Mouse (Mus musculus) kidney, postnatal 10 days (tissue): ENCODE data around the gene Marc2.

ENCODE experiments used
- DNase-seq: peaks from one replicate; pipeline ENCODE4 v3.0.0; 2021; ENCODE audit warnings: mixed read lengths

The Marc2 gene

GRCm38 (mm10) chr1:184853339-184853738 lies 7.1 kb upstream of the Marc2 start:
- DNase-seq, result peak; percentile 87

GRCm38 (mm10) chr1:184851741-184852618 lies 5.7 kb upstream of the Marc2 start:
- DNase-seq, result peak; percentile 91

DNA sequence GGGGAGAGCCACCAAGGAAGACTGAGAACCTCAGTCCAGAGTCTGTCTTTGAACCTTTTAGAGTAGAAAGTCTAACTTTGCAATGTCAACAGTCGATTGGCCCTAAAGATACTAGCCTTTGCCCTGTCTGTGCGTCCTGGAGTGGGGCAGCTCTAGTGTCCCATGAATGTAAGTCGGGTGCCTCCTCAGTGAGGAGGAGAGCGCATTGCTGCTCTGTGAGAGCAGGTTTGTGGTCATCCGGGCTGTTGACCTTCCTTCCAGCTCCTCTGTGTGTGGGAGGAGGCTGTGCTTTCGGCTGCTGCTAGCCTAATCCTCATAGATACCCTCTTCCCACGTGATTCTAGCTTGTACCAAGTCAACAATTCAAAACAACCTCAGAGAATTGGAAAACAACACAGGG lies 4.9 kb upstream of the Marc2 start:
- DNase-seq, result peak; percentile 59

DNA sequence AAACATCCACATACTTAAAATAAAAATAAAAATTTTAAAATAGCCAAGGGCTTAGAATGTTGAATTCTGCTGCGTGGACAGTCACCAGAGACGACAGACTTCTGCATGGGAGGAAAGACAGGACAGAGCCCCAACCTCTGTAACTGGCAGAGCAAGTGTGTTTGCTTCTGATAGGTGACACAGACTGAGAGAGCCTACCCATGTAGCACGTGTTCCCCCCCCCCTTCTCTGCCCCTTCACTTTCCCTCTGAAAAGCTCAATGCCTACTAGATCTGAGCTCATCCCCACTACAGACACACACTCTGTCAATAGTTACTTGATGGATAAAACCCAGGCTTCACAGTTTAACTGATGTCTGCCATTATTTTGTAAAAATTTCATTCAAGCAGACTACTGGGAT lies 722 bp upstream of the Marc2 start:
- DNase-seq, result no peak

DNA sequence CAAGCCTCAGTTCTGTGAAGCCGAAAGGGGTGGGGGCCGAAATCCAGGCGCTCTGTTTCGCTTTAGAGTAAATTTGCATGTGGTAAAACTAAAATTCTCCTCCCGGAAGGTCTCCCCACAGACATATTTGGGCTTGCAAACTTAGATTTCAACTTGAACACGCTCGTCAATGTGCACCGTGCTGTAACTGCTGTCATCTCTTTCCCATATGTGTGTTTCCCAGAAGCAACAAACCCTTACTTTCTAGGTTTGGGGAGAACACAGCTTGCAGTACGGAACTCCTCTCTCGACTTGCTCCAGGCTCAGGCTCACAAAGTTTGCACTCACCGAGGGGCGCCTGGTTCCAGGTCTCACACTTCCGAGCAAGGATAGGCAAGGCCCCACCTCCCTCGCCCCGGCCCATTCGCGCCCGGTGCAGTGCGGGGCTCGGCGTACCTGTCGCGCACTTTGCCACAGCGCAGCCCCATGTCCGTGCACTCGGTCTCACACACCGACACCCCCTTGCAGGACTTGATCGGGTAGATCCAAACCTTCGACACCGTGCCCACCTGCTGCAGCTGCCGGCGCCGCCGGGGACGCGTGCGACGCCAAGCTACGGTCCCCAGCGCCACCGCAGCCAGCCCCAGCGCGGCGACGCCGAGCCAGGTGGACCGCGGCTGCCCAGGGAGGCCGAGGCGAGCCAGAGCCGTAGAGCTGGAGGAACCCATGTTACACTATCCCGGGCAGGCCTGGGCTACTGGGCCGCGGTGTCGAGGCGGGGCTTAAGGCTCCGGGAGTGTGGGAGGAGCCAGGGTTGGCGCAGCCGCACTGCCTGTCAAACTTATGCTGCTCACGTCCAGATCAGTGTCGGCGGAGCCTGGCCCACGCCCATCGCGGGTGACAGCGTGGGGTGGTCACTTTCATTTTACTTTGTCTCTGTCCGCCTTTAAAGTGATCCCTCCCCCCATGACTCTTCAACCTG lies 860 bp downstream of the Marc2 start:
- peak; percentile 95 for DNase-seq

- DNase-seq, result peak; percentile 69
Observed at GRCm38 (mm10) chr1:184844326-184845066, 1.8 kb downstream of the Marc2 start.

DNA sequence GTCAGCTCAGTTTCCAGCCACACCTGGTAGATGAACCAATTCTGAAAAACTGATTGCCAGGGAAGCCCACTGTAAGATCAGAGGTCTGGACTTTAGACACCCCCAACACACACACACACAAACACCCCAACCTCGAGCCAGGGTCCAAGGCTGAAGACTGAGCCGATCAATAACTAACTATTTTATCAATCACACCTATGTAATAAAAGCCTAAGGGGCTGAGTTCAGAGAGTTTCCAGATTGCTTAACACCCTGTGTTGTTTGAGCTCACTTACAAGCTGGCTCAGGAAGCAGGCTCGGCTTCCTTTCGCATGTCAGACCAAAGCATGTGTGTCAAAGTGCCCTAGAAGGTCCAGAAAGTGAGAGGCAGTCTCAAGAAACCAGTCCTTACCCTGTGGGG lies 8.6 kb downstream of the Marc2 start:
- DNase-seq, result no peak

DNA sequence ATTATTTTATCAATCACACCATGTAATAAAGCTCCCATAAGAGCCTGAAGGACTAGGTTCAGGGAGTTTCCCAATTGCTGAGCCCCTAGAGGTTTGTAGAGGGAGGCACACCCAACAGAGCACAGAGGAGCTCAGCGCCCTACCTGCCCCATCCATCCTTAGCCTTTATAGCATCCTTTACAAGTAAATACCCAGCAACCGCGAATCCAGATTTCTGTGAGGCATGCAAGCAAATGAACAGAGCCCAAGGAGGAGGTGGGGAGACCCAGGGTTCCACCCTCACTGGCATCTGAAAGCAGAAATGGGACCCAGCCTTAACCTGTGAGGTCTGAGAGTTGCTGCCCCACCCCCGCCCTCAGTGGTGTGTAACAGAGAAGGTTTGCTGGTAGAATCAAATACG lies 9.9 kb downstream of the Marc2 start:
- DNase-seq, result no peak

DNA sequence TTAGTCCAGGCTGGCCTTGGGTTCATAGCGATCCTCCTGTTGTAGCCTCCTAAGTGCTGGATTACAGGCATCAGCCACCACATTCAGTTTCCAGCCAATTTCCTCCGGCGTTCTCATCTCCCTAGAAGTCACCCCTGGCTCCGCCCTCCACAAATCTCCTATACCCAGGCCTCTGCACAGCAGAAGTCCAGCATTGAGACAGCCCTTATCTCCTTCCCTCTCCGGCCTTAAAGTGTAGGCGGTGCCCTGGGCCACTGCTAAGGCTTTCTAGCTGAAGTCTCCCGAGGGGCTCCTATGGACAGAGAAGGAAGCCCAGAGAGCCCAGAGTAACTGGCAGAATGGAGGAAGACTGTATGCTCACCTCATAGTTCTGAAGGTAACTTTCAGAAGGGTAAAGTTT lies 12.8 kb downstream of the Marc2 start:
- DNase-seq, result no peak

DNA sequence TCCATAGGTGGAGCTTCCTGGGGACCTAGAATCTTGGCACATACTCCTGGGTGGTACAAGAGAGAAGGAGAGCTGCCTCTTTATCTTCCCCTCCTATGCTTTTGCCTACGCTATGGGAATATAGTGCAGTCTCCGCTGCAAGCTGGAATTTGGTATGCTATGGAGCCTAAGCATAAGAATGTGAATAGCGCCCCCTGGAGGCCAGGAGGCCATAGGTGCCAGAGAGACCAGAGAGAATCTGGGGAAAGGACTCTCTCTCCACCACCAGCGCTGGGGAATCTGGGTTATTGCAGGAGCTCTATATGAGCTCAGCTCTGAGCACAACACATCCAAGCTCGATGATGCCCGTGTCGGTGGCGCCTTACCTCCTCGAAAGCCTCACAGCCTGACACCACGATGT lies 14.0 kb downstream of the Marc2 start:
- DNase-seq, result peak; percentile 27

DNA sequence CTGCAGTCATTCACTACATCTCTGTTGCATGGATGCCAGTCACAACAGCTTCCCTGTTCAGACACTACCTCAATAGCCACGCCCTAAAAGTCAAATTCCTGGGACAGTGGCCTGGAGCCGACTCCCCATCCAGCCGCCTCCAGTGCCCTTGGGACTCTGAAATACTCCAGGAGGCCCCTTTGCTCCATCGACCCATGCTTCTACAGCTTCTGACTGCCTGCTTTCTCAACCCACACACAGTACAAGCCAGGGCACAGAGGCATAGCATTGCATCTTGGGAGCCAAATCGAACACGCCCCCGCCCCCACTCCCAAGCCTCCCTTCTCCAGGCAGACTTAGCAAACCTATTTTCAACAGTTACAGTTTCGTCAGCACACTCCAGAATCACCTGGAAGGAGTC lies 16.4 kb downstream of the Marc2 start:
- no peak for DNase-seq

- DNase-seq, result peak; percentile 41
Observed at GRCm38 (mm10) chr1:184827175-184827701, 19.0 kb downstream of the Marc2 start.

- DNase-seq, result peak; percentile 67
Observed at GRCm38 (mm10) chr1:184825093-184825492, 21.2 kb downstream of the Marc2 start.

GRCm38 (mm10) chr1:184824439-184824851 lies 21.8 kb downstream of the Marc2 start:
- DNase-seq, result peak; percentile 96

- DNase-seq, result peak; percentile 38
Observed at GRCm38 (mm10) chr1:184822678-184823077, 23.6 kb downstream of the Marc2 start.

GRCm38 (mm10) chr1:184817768-184818167 lies 28.5 kb downstream of the Marc2 start:
- DNase-seq, result no peak

- DNase-seq, result no peak
Observed at GRCm38 (mm10) chr1:184811716-184812250, 34.5 kb downstream of the Marc2 start.

DNA sequence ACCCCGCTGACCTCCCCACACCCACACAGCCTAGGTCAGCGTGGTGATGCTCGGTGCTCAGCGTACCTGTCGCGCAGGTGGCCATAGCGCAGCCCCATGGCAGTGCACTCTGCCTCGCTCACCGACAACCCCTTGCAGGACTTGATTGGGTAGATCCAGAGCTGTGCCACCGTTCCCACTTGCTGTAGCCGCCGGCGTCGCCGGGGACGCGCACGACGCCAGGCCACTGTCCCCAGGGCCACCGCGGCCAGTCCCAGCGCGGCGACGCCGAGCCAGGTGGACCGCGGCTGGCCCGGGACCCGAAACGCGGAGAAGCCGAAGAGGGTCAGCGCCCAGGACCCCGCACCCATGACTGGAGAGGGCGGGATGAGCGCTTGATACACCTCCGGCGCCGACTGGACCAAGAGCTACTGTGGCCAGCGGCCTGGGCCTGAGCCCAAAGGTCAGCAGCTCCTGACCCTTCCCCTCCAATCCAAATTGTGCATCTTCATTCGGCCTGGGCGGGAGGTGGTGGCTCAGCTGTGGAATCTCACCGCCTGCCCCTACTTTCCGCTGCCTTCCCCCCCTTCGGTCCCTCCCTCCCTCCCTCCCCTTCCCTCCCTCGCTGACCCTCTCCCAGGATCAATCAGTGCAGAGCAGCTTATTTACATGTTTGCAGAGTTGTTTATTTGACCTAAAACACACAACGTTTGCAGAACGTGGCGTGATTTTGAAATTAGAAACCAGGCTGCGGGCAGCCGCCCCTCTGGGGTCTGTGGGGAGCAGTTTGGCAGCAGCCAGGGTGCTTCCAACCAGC lies 35.3 kb downstream of the Marc2 start, which contains the start of gene Marc1:
Gene Marc1 (minus strand): TSS at position 534 of the 796 bp plus-strand sequence.
- peak; percentile 61 for DNase-seq

DNA sequence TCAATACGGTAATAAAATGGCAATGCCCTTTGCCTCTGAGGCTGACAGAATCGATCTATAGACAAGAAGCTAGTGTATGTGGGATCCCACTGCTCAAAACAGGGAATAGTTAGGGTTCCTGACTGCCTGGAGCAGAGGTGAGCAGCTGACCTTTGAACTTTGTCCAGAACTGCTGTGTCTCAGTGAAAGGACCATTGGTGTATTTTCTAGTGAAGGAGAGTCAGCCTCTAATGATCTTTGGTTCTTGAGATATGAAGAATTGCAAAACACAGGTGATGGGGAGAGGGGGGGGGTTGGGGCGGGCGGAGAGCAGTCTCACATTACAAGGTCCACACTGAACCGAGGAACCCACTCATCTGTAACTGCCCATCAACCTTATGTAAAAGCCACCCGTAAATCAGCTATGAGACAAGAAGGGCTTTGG lies 36.7 kb downstream of the Marc2 start:
- DNase-seq, result no peak

GRCm38 (mm10) chr1:184808418-184809012 lies 37.7 kb downstream of the Marc2 start:
- no peak for DNase-seq
